In genomic region chr11:117559839-117560238, GRCm38 (mm10) we compare ENCODE assay signal across 24 mouse cellular contexts.
"Had no signal": no experiment of that assay in that cellular context is flagged by ENCODE, and none has a peak within 500 bp of the region (broad histone marks: within the 10 kb centered on the region; RNA-seq: fewer than 3 reads in every experiment).

No protein-coding gene starts in this region.

- H3K4me3 ChIP-seq: limb, embryonic 10.5 days; limb, embryonic 13.5 days; liver, embryonic 12.5 days; liver, embryonic 15.5 days; lung, embryonic 15.5 days; megakaryocyte, embryonic 14.5 days; midbrain, embryonic 10.5 days; midbrain, embryonic 13.5 days; myocyte; neural tube, embryonic 13.5 days had no signal

- H3K36me3 ChIP-seq: limb, embryonic 10.5 days; limb, embryonic 13.5 days; liver, embryonic 12.5 days; liver, embryonic 15.5 days; lung, embryonic 15.5 days; midbrain, embryonic 10.5 days; midbrain, embryonic 13.5 days; neural tube, embryonic 13.5 days had no signal

- H3K4me1 ChIP-seq: liver, embryonic 12.5 days; liver, embryonic 15.5 days; lung, embryonic 15.5 days; megakaryocyte, embryonic 14.5 days; midbrain, embryonic 10.5 days; midbrain, embryonic 13.5 days; neural tube, embryonic 13.5 days had no signal

- H3K27ac ChIP-seq: limb, embryonic 10.5 days; limb, embryonic 13.5 days; liver, embryonic 12.5 days; liver, embryonic 15.5 days; lung, embryonic 15.5 days; midbrain, embryonic 10.5 days; midbrain, embryonic 13.5 days; neural tube, embryonic 13.5 days; stomach, postnatal 0 days had no signal

- H3K9ac ChIP-seq: limb, embryonic 13.5 days; liver, embryonic 12.5 days; liver, embryonic 15.5 days; lung, embryonic 15.5 days; midbrain, embryonic 13.5 days; neural tube, embryonic 13.5 days had no signal

- H3K27me3 ChIP-seq: limb, embryonic 13.5 days; liver, embryonic 12.5 days; liver, embryonic 15.5 days; lung, embryonic 15.5 days; midbrain, embryonic 13.5 days; neural tube, embryonic 13.5 days had no signal

- DNase-seq: kidney, adult 18-20 months; kidney, adult 9 months; kidney, postnatal 14 days; kidney, postnatal 4 days; liver; lung, adult 18-20 months; lung, postnatal 10 days; lung, postnatal 36 days; retina, postnatal 1 day; right cerebral cortex, postnatal 14 days; right cerebral cortex, postnatal 4 days; thymus, postnatal 25 days had no signal

- ATAC-seq: liver, embryonic 12.5 days; midbrain, embryonic 13.5 days; midbrain, embryonic 16.5 days had no signal
